Mouse (Mus musculus): ENCODE results near the gene Gm45808. TPM values are rescaled to one million over a fixed set of nuclear protein-coding genes. Genes with fewer than 3 reads are reported as not detected.

The Gm45808 gene
- polyA plus RNA-seq, 1 experiment = not detected

- Histone ChIP-seq H3K4me3 (replicated peaks; ENCODE audit: extremely low read depth, low read depth, low read length) (no peak overlapping the region), H3K4me1 (ENCODE audit: control insufficient read depth, insufficient read depth, low read length) (peaks cover 4% of the 10 kb centered on the region; the same call in 1 of the 2 replicates)
- WGBS = 9% methylated on average over 13 of the region's 13 CpGs
- DNase-seq = no peak
- TF ChIP-seq POLR2A (IDR thresholded peaks at IDR 0.05; ENCODE audit: borderline replicate concordance, extremely low read depth, low read depth, low read length) (no peak), CTCF (IDR thresholded peaks at IDR 0.05; ENCODE audit: insufficient read depth, low read length) (no peak)
Measured at GRCm38 (mm10) chr7:45417962-45418492, 68.6 kb downstream of the Gm45808 start.

Other genes with a start within 250 kb of the Gm45808 start
- gene Cd37, start 247.7 kb downstream of the Gm45808 start, polyA plus RNA-seq (2012; rRNA removed) = 82.1 and 84.1 TPM in 2 replicates
- gene Slc6a16, start 245.7 kb downstream of the Gm45808 start, polyA plus RNA-seq (2012; rRNA removed) = 0.12 TPM in 1 of 2 replicates, not detected in the other
- not detected in 2 replicates for gene Slc6a21, start 209.3 kb downstream of the Gm45808 start, polyA plus RNA-seq (2012; rRNA removed)
- gene Trpm4, start 153.0 kb downstream of the Gm45808 start, polyA plus RNA-seq (2012; rRNA removed) = 41.8 and 44.8 TPM in 2 replicates
- gene Hrc, start 151.5 kb downstream of the Gm45808 start, polyA plus RNA-seq (2012; rRNA removed) = 2.4 and 10.0 TPM in 2 replicates
- gene Ppfia3, start 119.8 kb downstream of the Gm45808 start, polyA plus RNA-seq (2012; rRNA removed) = 1.2 and 3.7 TPM in 2 replicates
- 1.4 and 2.2 TPM in 2 replicates for gene Lin7b, start 116.2 kb downstream of the Gm45808 start, polyA plus RNA-seq (2012; rRNA removed)
- 240 and 319 TPM in 2 replicates for gene Snrnp70, start 91.1 kb downstream of the Gm45808 start, polyA plus RNA-seq (2012; rRNA removed)
- 0.23 and 2.3 TPM in 2 replicates for gene Kcna7, start 81.2 kb downstream of the Gm45808 start, polyA plus RNA-seq (2012; rRNA removed)
- 4.6 and 4.8 TPM in 2 replicates for gene Ntf5, start 73.1 kb downstream of the Gm45808 start, polyA plus RNA-seq (2012; rRNA removed)
- 26.5 and 33.4 TPM in 2 replicates for gene Lhb, start 66.0 kb downstream of the Gm45808 start, polyA plus RNA-seq (2012; rRNA removed)
- gene Gys1, start 52.0 kb downstream of the Gm45808 start, polyA plus RNA-seq (2012; rRNA removed) = 33.0 and 39.4 TPM in 2 replicates
- gene Ruvbl2, start 48.7 kb downstream of the Gm45808 start, polyA plus RNA-seq (2012; rRNA removed) = 61.1 and 61.7 TPM in 2 replicates
- gene Ftl1, start 26.9 kb downstream of the Gm45808 start, polyA plus RNA-seq (2012; rRNA removed) = 2,878 and 3,367 TPM in 2 replicates
- gene Bax, start 19.9 kb downstream of the Gm45808 start, polyA plus RNA-seq (2012; rRNA removed) = 117 and 128 TPM in 2 replicates
- gene Tulp2, start 4.9 kb downstream of the Gm45808 start, polyA plus RNA-seq (2012; rRNA removed) = 0.11 and 0.17 TPM in 2 replicates
- 4.4 and 5.4 TPM in 2 replicates for gene Dhdh, start 2.0 kb upstream of the Gm45808 start, polyA plus RNA-seq (2012; rRNA removed)
- gene Nucb1, start 23.6 kb upstream of the Gm45808 start, polyA plus RNA-seq (2012; rRNA removed) = 420 and 430 TPM in 2 replicates
- gene Ppp1r15a, start 39.5 kb upstream of the Gm45808 start, polyA plus RNA-seq (2012; rRNA removed) = 58.6 and 73.7 TPM in 2 replicates
- 11.8 and 13.1 TPM in 2 replicates for gene Plekha4, start 39.5 kb upstream of the Gm45808 start, polyA plus RNA-seq (2012; rRNA removed)
- gene Hsd17b14, start 68.1 kb upstream of the Gm45808 start, polyA plus RNA-seq (2012; rRNA removed) = 2.1 and 3.0 TPM in 2 replicates
- 44.2 TPM in 2 replicates for gene Bcat2, start 83.3 kb upstream of the Gm45808 start, polyA plus RNA-seq (2012; rRNA removed)
- gene Fgf21, start 128.7 kb upstream of the Gm45808 start, polyA plus RNA-seq (2012; rRNA removed) = not detected in 2 replicates
- gene Fut1, start 130.5 kb upstream of the Gm45808 start, polyA plus RNA-seq (2012; rRNA removed) = 0.78 TPM in 1 of 2 replicates, not detected in the other
- 1.7 and 2.0 TPM in 2 replicates for gene Izumo1, start 135.0 kb upstream of the Gm45808 start, polyA plus RNA-seq (2012; rRNA removed)
- 139 and 181 TPM in 2 replicates for gene Rasip1, start 140.7 kb upstream of the Gm45808 start, polyA plus RNA-seq (2012; rRNA removed)
- gene Mamstr, start 153.2 kb upstream of the Gm45808 start, polyA plus RNA-seq (2012; rRNA removed) = 8.6 and 13.2 TPM in 2 replicates
- gene Fut2, start 179.6 kb upstream of the Gm45808 start, polyA plus RNA-seq (2012; rRNA removed) = 1.0 and 4.1 TPM in 2 replicates
- gene Ntn5, start 197.2 kb upstream of the Gm45808 start, polyA plus RNA-seq (2012; rRNA removed) = 5.5 and 7.7 TPM in 2 replicates
- 3.7 and 4.5 TPM in 2 replicates for gene Sec1, start 207.6 kb upstream of the Gm45808 start, polyA plus RNA-seq (2012; rRNA removed)
- 5.1 and 6.2 TPM in 2 replicates for gene Car11, start 213.0 kb upstream of the Gm45808 start, polyA plus RNA-seq (2012; rRNA removed)
- 43.1 and 133 TPM in 2 replicates for gene Dbp, start 218.3 kb upstream of the Gm45808 start, polyA plus RNA-seq (2012; rRNA removed)
- gene Rpl18, start 228.6 kb upstream of the Gm45808 start, polyA plus RNA-seq (2012; rRNA removed) = 1,119 and 1,194 TPM in 2 replicates
- gene Sphk2, start 231.2 kb upstream of the Gm45808 start, polyA plus RNA-seq (2012; rRNA removed) = 59.7 and 62.4 TPM in 2 replicates
- 12.2 and 15.0 TPM in 2 replicates for gene Fam83e, start 234.4 kb upstream of the Gm45808 start, polyA plus RNA-seq (2012; rRNA removed)
- not detected in 2 replicates for gene Spaca4, start 239.0 kb upstream of the Gm45808 start, polyA plus RNA-seq (2012; rRNA removed)